Mouse (Mus musculus) cerebellum, adult 18-20 months (tissue): Measurements from ENCODE around the gene Col16a1.

Source experiments
- DNase-seq, 2 experiments: peaks; one replicate each; pipeline ENCODE4 v3.0.0; 2021

The Col16a1 gene

GRCm38 (mm10) chr4:130084331-130084945, 36.8 kb downstream of the Col16a1 start:
- peak in 1 of 2 experiments; percentile 30 for DNase-seq

GRCm38 (mm10) chr4:130085246-130085820, 37.7 kb downstream of the Col16a1 start:
- peak in 1 of 2 experiments; percentile 40 for DNase-seq

- peak; percentile 91 to 98 for DNase-seq
These were observed 39.7 kb downstream of the Col16a1 start for GRCm38 (mm10) chr4:130087293-130087692.

GRCm38 (mm10) chr4:130095137-130095536, 47.5 kb downstream of the Col16a1 start:
- DNase-seq, result no peak

- peak in 1 of 2 experiments; percentile 29 for DNase-seq
These were observed 53.5 kb downstream of the Col16a1 start for GRCm38 (mm10) chr4:130101183-130101582.

GRCm38 (mm10) chr4:130102111-130102651, 54.5 kb downstream of the Col16a1 start, which contains the start of gene Pef1:
Gene Pef1, plus strand, starts transcription at chr4:130102558.
- DNase-seq, result no peak

- no peak for DNase-seq
These were observed 56.0 kb downstream of the Col16a1 start for GRCm38 (mm10) chr4:130103632-130104031.

GRCm38 (mm10) chr4:130104584-130104983, 56.9 kb downstream of the Col16a1 start:
- no peak for DNase-seq

- DNase-seq, result no peak
These were observed 59.4 kb downstream of the Col16a1 start for GRCm38 (mm10) chr4:130107065-130107443.

GRCm38 (mm10) chr4:130107444-130108131, 59.9 kb downstream of the Col16a1 start:
- peak; percentile 100 for DNase-seq

GRCm38 (mm10) chr4:130108929-130109328, 61.3 kb downstream of the Col16a1 start:
- DNase-seq, result no peak

- no peak for DNase-seq
These were observed 62.0 kb downstream of the Col16a1 start for GRCm38 (mm10) chr4:130109666-130110065.

GRCm38 (mm10) chr4:130110091-130110490, 62.5 kb downstream of the Col16a1 start:
- DNase-seq, result no peak

GRCm38 (mm10) chr4:130112299-130112698, 64.7 kb downstream of the Col16a1 start:
- no peak for DNase-seq

GRCm38 (mm10) chr4:130112732-130113131, 65.1 kb downstream of the Col16a1 start:
- DNase-seq, result no peak

GRCm38 (mm10) chr4:130120752-130121151, 73.1 kb downstream of the Col16a1 start:
- DNase-seq, result no peak

GRCm38 (mm10) chr4:130121560-130121959, 73.9 kb downstream of the Col16a1 start:
- DNase-seq, result no peak

GRCm38 (mm10) chr4:130123020-130123419, 75.4 kb downstream of the Col16a1 start:
- no peak for DNase-seq

- DNase-seq, result no peak
These were observed 76.5 kb downstream of the Col16a1 start for GRCm38 (mm10) chr4:130124110-130124509.

- no peak for DNase-seq
These were observed 77.5 kb downstream of the Col16a1 start for GRCm38 (mm10) chr4:130125164-130125563.

GRCm38 (mm10) chr4:130125935-130126334, 78.3 kb downstream of the Col16a1 start:
- no peak for DNase-seq

GRCm38 (mm10) chr4:130128907-130129306, 81.3 kb downstream of the Col16a1 start:
- no peak for DNase-seq

GRCm38 (mm10) chr4:130130082-130130481, 82.4 kb downstream of the Col16a1 start:
- DNase-seq, result no peak
